Mouse (Mus musculus) kidney, adult 2 months (tissue): ENCODE measurements around the gene Anapc13.

Experiments used
- CTCF ChIP-seq: fragments of 200-500 bp; conservative IDR thresholded peaks from 2 replicates; pipeline ENCODE4 v1.5.1; 2011; ENCODE audit warnings: low read depth, mild to moderate bottlenecking, control low read depth, low read length, moderate library complexity, mixed read lengths; ENCODE audit not compliant: insufficient read depth, insufficient read length
- POLR2A ChIP-seq: fragments of 200-500 bp; IDR thresholded peaks from one replicate; pipeline ENCODE4 v1.6.1; 2011; ENCODE audit warnings: low read depth, low read length, control low read depth

- TF ChIP-seq CTCF, result no peak
- no peak for TF ChIP-seq POLR2A
These were observed 15.4 kb downstream of the Anapc13 start for GRCm38 (mm10) chr9:102641531-102641930.
